Mouse (Mus musculus) heart, postnatal 0 days (tissue): ENCODE results near the gene Ssxb3. TPM values are rescaled to one million over a fixed set of nuclear protein-coding genes. Genes with fewer than 3 reads are reported as not detected.
"Not testable (repeated sequence)": the region's sequence is repeated elsewhere in the genome, so short reads cannot be mapped to it uniquely, and the experiment has no call there.

Source experiments
- ATAC-seq: fragments of 200-750 bp; cut with Nextera tagmentation; 2 replicates; pipeline ENCODE4 v1.8.0; 2017; ENCODE audit warnings: low read depth, moderate number of reproducible peaks, moderate library complexity; ENCODE audit not compliant: insufficient read depth
- DNase-seq: peaks from one replicate; pipeline ENCODE4 v3.0.0-alpha.2; 2016; ENCODE audit warnings: low spot score
- H3K27ac ChIP-seq: fragments of 300-500 bp; sonication (generic); 2 replicates; pipeline ENCODE4 v1.5.1; 2014; ENCODE audit warnings: low read depth, mild to moderate bottlenecking
- H3K27me3 ChIP-seq: fragments of 300-500 bp; sonication (generic); 2 replicates; pipeline ENCODE4 v1.6.1; 2014; ENCODE audit warnings: low read length, mixed read lengths; ENCODE audit not compliant: control insufficient read depth, insufficient read depth
- H3K36me3 ChIP-seq: fragments of 300-500 bp; sonication (generic); replicated peaks from 2 replicates; pipeline ENCODE4 v1.6.1; 2014; ENCODE audit warnings: low read length, mixed read lengths; ENCODE audit not compliant: control insufficient read depth, insufficient read depth
- H3K4me1 ChIP-seq: fragments of 300-500 bp; sonication (generic); 2 replicates; pipeline ENCODE4 v1.6.1; 2014; ENCODE audit warnings: antibody characterized with exemption; ENCODE audit not compliant: control insufficient read depth, insufficient read depth
- H3K4me2 ChIP-seq: fragments of 300-500 bp; sonication (generic); 2 replicates; pipeline ENCODE4 v1.6.1; 2014; ENCODE audit warnings: low read depth, mild to moderate bottlenecking, low read length, moderate library complexity
- H3K4me3 ChIP-seq: fragments of 300-500 bp; sonication (generic); 2 replicates; pipeline ENCODE4 v1.5.1; 2014; ENCODE audit warnings: low read depth, low read length
- H3K9ac ChIP-seq: fragments of 300-500 bp; sonication (generic); replicated peaks from 2 replicates; pipeline ENCODE4 v1.6.1; 2014; ENCODE audit warnings: low read depth, low read length, mixed read lengths
- H3K9me3 ChIP-seq: fragments of 300-500 bp; sonication (generic); replicated peaks from 2 replicates; pipeline ENCODE4 v1.6.1; 2016; ENCODE audit warnings: low read length; ENCODE audit not compliant: control insufficient read depth
- WGBS: fragments of 180-500 bp; shearing (Covaris S2); extraction: QIAGEN DNeasy Blood & Tissue Kit; methylation state at CpG from one replicate; pipeline ENCODE4 v1.1.7; 2014; 5-methylcytosine and 5-hydroxymethylcytosine counted together
- polyA plus RNA-seq: library from polyadenylated mRNA; unstranded; fragments of >200 nt; fragmentation: Nextera tagmentation; extraction: Ambion mirVana; gene quantifications from 2 replicates; pipeline ENCODE4 v1.2.1, GENCODE M21; 2015
- total RNA-seq: library from RNA; depleted of rRNA; stranded (reverse); fragments of >200 nt; gene quantifications from 2 replicates; pipeline ENCODE4 v1.2.3, GENCODE M21; 2014; ENCODE audit warnings: low replicate concordance; rRNA removed

Gene Ssxb3
- total RNA-seq (not detected in 2 replicates), polyA plus RNA-seq (not detected in 2 replicates)

DNA sequence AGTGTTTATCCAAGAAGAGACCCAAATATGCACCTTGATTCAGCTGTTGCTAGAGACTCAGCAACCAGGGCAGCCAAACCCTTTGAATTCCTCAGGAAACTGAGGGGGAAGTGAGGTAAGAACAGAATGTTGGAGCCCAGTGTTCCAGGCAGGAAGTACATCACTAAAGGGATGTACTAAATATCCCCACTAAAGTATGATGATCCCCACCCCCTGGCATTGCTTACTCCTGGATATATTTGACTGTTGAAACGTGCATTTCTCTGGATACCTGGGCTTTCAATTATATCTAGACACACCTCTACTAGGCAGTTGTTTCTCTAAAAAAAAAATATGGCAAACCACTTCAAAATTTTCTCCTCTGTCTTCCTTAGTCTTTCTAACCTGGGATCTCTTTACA lies at the start of gene Ssxb3:
Gene Ssxb3 (minus strand): TSS at position 101 of the 400 bp plus-strand sequence.
- H3K27ac ChIP-seq, DNase-seq, H3K4me2 ChIP-seq, H3K36me3 ChIP-seq, H3K4me3 ChIP-seq, H3K9ac ChIP-seq, H3K4me1 ChIP-seq, H3K27me3 ChIP-seq, ATAC-seq, H3K9me3 ChIP-seq: not testable (repeated sequence)
- WGBS = 25% methylated on average over 1 of the region's 1 CpGs

DNA sequence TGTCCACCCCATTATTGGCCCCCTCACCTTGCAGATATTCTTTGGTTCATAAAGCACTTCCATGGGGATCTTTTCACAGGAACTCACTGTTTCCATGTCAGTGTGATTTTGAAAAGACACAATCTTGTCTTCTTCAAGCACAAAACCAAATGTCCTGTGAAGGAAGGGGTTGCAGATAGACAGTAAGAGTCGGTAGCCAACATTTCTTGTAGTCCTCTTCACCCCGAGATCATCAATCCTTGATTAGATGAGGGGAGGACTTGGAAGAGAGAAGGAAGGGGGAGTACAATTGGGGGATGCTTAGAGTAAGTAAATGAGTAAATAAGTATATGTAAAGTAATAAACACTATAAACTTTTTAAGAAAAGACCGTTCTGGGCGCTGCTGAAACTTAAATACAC lies 43.5 kb downstream of the Ssxb3 start, which contains the start of gene Ssxb6:
Gene Ssxb6 (minus strand): TSS at position 101 of the 400 bp plus-strand sequence.
- not testable (repeated sequence) for H3K4me1 ChIP-seq, H3K27ac ChIP-seq, H3K9me3 ChIP-seq, H3K4me3 ChIP-seq, H3K4me2 ChIP-seq, H3K36me3 ChIP-seq, H3K27me3 ChIP-seq, H3K9ac ChIP-seq, ATAC-seq, DNase-seq
- 39% methylated on average over 4 of the region's 4 CpGs for WGBS

Other genes starting within 250 kb of the Ssxb3 start
- not detected in 2 replicates for gene Ssxb9, start 224.8 kb downstream of the Ssxb3 start, total RNA-seq
- not detected in 2 replicates for gene Ssxb9, start 224.8 kb downstream of the Ssxb3 start, polyA plus RNA-seq
- not detected in 2 replicates for gene Ssxb1, start 178.5 kb downstream of the Ssxb3 start, total RNA-seq
- gene Ssxb1, start 178.5 kb downstream of the Ssxb3 start, polyA plus RNA-seq = not detected in 2 replicates
- gene Ssxb2, start 130.1 kb downstream of the Ssxb3 start, total RNA-seq = not detected in 2 replicates
- gene Ssxb2, start 130.1 kb downstream of the Ssxb3 start, polyA plus RNA-seq = not detected in 2 replicates
- not detected in 2 replicates for gene Gm14459, start 66.9 kb downstream of the Ssxb3 start, total RNA-seq
- not detected in 2 replicates for gene Gm14459, start 66.9 kb downstream of the Ssxb3 start, polyA plus RNA-seq
- gene Ssxb6, start 43.6 kb downstream of the Ssxb3 start, total RNA-seq = not detected in 2 replicates
- not detected in 2 replicates for gene Ssxb6, start 43.6 kb downstream of the Ssxb3 start, polyA plus RNA-seq
- not detected in 2 replicates for gene Ssxb8, start 99.0 kb upstream of the Ssxb3 start, total RNA-seq
- gene Ssxb8, start 99.0 kb upstream of the Ssxb3 start, polyA plus RNA-seq = not detected in 2 replicates
- gene Ssx9, start 156.6 kb upstream of the Ssxb3 start, total RNA-seq = not detected in 2 replicates
- gene Ssx9, start 156.6 kb upstream of the Ssxb3 start, polyA plus RNA-seq = not detected in 2 replicates
- not detected in 2 replicates for gene Ssxb5, start 211.9 kb upstream of the Ssxb3 start, total RNA-seq
- gene Ssxb5, start 211.9 kb upstream of the Ssxb3 start, polyA plus RNA-seq = not detected in 2 replicates